Mouse (Mus musculus) midbrain, embryonic 10.5 days (tissue): ENCODE results near the gene Ccdc163. TPM values are rescaled to one million over a fixed set of nuclear protein-coding genes. Genes with fewer than 3 reads are reported as not detected.

Source experiments
- DNase-seq: peaks from one replicate; pipeline ENCODE4 v3.0.0-alpha.2; 2017; ENCODE audit warnings: low spot score
- H3K27ac ChIP-seq: fragments of 300-500 bp; sonication (generic); replicated peaks from 2 replicates; pipeline ENCODE4 v1.5.1; 2016; ENCODE audit warnings: mild to moderate bottlenecking
- H3K27me3 ChIP-seq: fragments of 300-500 bp; sonication (generic); 2 replicates; pipeline ENCODE4 v1.6.1; 2016; ENCODE audit warnings: low read depth, mild to moderate bottlenecking; ENCODE audit not compliant: poor library complexity, severe bottlenecking
- H3K36me3 ChIP-seq: fragments of 300-500 bp; sonication (generic); 2 replicates; pipeline ENCODE4 v1.6.1; 2016; ENCODE audit warnings: mild to moderate bottlenecking, moderate library complexity
- H3K4me1 ChIP-seq: fragments of 300-500 bp; sonication (generic); 2 replicates; pipeline ENCODE4 v1.6.1; 2016
- H3K4me3 ChIP-seq: fragments of 300-500 bp; sonication (generic); 2 replicates; pipeline ENCODE4 v1.5.1; 2016; ENCODE audit warnings: mild to moderate bottlenecking, moderate library complexity
- H3K9me3 ChIP-seq: fragments of 300-500 bp; sonication (generic); replicated peaks from 2 replicates; pipeline ENCODE4 v1.6.1; 2016; ENCODE audit warnings: mild to moderate bottlenecking
- WGBS: fragments of 180-500 bp; shearing (Covaris S2); methylation state at CpG from one replicate; pipeline ENCODE4 v1.1.7; 2016; 5-methylcytosine and 5-hydroxymethylcytosine counted together
- polyA plus RNA-seq: library from polyadenylated mRNA; unstranded; fragments of >200 nt; fragmentation: Nextera tagmentation; extraction: Ambion mirVana; gene quantifications from 2 replicates; pipeline ENCODE4 v1.2.1, GENCODE M21; 2016

Ccdc163 gene
- polyA plus RNA-seq, 1 experiment from 2014 or later: 34.8 TPM

DNA sequence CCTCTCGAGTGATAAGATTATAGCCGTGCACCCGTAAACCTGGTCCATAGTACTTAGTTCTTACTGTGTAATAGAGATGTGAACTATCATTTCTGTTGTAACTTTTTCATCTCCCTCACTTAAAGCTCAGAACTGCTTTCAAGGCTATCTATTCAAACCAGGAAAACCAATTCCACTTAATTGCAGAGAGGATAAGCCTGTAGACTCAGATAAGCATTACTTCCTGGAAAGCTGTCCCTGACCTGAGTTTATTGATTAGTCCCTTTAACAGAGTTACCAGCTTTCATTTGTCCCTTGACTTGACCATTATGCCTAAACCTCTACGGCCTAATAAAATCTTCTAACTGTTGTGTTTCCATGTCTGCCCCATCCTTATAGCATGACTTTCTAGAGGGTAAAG, 24.4 kb upstream of the Ccdc163 start:
- no peak for DNase-seq

GRCm38 (mm10) chr4:116684665-116685064, 23.6 kb upstream of the Ccdc163 start:
- no peak for DNase-seq
- Histone ChIP-seq H3K4me1 (peaks cover 22% of the 10 kb centered on the region), H3K4me3 (peak overlapping the region; percentile 77), H3K27ac (peak overlapping the region; percentile 94), H3K27me3 (no peaks in the 10 kb centered on the region), H3K36me3 (peaks cover 27% of the 10 kb centered on the region), H3K9me3 (no peaks in the 10 kb centered on the region)
- 85% methylated on average over 2 of the region's 2 CpGs for WGBS

More for the DNA sequence above, 24.4 kb upstream of the Ccdc163 start:
- 93% methylated on average over 4 of the region's 4 CpGs for WGBS
- no peaks in the 10 kb centered on the region for H3K27me3 ChIP-seq
- H3K36me3 ChIP-seq: peaks cover 20% of the 10 kb centered on the region
- peaks cover 22% of the 10 kb centered on the region for H3K4me1 ChIP-seq
- no peak overlapping the region for H3K4me3 ChIP-seq
- no peak overlapping the region for H3K27ac ChIP-seq
- H3K9me3 ChIP-seq: no peaks in the 10 kb centered on the region

DNA sequence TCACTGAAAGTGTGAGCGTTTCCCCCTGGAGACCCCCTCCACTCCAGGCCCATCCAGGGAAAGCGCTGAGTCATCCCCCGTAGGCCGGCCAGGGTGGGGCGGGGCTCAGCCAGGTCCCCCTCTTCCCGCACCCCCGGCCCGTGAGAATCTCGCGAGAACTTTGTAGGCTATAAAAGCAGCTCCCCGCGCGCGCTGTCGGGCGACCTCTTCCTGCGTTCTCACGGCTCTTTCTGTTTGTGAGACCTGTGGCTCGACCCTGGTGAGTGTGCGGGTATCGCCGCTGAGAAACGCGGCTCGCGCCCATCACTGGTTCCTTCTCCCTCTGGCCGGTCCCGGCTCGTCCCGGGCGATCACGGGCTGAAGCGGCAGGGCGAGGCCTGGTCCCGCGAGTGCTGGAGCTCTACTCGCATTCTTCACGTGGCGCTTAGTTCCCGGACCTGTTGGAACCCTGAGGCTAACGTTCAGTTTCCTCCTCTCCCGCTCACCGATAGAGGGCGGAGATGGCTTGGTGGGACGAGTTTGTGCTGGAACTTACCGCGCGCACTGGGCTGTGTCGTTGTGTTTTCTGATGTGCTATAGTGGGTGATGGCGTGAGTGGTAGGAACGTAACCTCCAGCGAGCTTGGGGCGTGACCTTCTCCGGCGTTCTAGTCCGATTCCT, 22.8 kb upstream of the Ccdc163 start, which contains the start of gene Prdx1:
TSS of gene Prdx1 (plus strand) at position 143 of the 660 bp plus-strand sequence.
- no peaks in the 10 kb centered on the region for H3K27me3 ChIP-seq
- no peaks in the 10 kb centered on the region for H3K9me3 ChIP-seq

GRCm38 (mm10) chr4:116687041-116687440, 21.3 kb upstream of the Ccdc163 start:
- Histone ChIP-seq H3K9me3 (no peaks in the 10 kb centered on the region), H3K36me3 (peaks cover 51% of the 10 kb centered on the region), H3K4me1 (peaks cover 22% of the 10 kb centered on the region), H3K4me3 (peak overlapping the region; percentile 77), H3K27ac (no peak overlapping the region), H3K27me3 (no peaks in the 10 kb centered on the region)
- DNase-seq: no peak
- WGBS: 42% methylated on average over 1 of the region's 1 CpGs

More for the DNA sequence above, 22.8 kb upstream of the Ccdc163 start, which contains the start of gene Prdx1:
- peaks cover 36% of the 10 kb centered on the region for H3K36me3 ChIP-seq
- peaks cover 22% of the 10 kb centered on the region for H3K4me1 ChIP-seq
- peak within 1 kb of the TSS; percentile 77 for H3K4me3 ChIP-seq
- peak; percentile 97 for DNase-seq
- under 1% methylated on average over 56 of the region's 56 CpGs for WGBS
- H3K27ac ChIP-seq: peak within 1 kb of the TSS; percentile 94

DNA sequence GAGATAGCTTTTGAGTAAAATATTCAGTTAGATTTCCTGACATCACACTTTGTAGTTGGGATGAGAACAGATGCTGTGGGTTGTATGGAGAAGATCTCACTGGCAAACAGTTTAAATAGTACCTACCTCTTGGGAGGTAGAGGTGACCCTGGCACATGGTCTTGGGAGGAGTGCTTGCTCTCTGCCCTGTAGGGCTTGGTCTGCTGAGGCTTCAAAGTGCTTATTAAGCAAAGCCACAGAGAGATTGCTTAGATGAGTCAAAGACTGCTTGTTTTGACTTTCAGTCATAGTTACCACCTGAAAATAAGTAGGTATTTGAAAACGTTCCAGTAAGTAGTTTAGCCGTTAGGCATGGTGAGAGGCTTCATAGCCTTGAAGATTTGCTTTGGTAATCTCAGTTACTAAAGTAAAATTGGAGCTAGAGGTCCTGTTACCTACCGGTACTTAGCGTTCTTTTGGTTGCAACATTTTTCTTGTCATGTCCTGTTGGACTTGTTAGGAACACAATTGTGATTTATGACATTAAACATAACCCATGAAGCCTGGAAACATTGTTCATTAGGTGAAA, 18.9 kb upstream of the Ccdc163 start:
- H3K9me3 ChIP-seq: no peaks in the 10 kb centered on the region
- no peak for DNase-seq
- no peaks in the 10 kb centered on the region for H3K27me3 ChIP-seq
- H3K4me3 ChIP-seq: no peak overlapping the region
- H3K4me1 ChIP-seq: peaks cover 22% of the 10 kb centered on the region
- H3K36me3 ChIP-seq: peaks cover 74% of the 10 kb centered on the region
- 95% methylated on average over 4 of the region's 4 CpGs for WGBS
- no peak overlapping the region for H3K27ac ChIP-seq

DNA sequence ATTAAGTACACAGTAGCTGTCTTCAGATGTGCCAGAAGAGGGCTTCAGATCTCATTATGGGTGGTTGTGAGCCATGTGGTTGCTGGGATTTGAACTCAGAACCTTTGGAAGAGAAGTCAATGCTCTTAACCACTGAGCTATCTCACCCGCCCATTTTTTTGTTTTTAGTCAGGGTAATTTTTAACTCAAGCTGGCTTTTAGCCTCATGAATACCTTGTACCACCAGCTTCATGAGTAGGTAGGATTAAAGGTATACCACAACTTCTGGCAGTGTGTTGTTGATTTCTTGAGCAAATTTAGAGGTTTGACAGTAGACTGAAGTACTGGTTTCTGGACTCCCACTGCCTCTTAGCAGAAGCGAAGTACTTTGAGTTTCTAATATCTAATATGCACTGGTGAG, 16.2 kb upstream of the Ccdc163 start:
- peaks cover 99% of the 10 kb centered on the region for H3K36me3 ChIP-seq
- no peaks in the 10 kb centered on the region for H3K27me3 ChIP-seq
- H3K4me1 ChIP-seq: peaks cover 3% of the 10 kb centered on the region
- no peaks in the 10 kb centered on the region for H3K9me3 ChIP-seq
- H3K4me3 ChIP-seq: no peak overlapping the region
- 95% methylated on average over 2 of the region's 2 CpGs for WGBS
- no peak overlapping the region for H3K27ac ChIP-seq
- no peak for DNase-seq

- Histone ChIP-seq H3K36me3 (peaks cover 99% of the 10 kb centered on the region), H3K27ac (no peak overlapping the region), H3K4me3 (no peak overlapping the region), H3K4me1 (no peaks in the 10 kb centered on the region), H3K9me3 (no peaks in the 10 kb centered on the region), H3K27me3 (no peaks in the 10 kb centered on the region)
- WGBS: 83% methylated on average over 2 of the region's 2 CpGs
- DNase-seq: no peak
Measured at GRCm38 (mm10) chr4:116693785-116694184, 14.5 kb upstream of the Ccdc163 start.

DNA sequence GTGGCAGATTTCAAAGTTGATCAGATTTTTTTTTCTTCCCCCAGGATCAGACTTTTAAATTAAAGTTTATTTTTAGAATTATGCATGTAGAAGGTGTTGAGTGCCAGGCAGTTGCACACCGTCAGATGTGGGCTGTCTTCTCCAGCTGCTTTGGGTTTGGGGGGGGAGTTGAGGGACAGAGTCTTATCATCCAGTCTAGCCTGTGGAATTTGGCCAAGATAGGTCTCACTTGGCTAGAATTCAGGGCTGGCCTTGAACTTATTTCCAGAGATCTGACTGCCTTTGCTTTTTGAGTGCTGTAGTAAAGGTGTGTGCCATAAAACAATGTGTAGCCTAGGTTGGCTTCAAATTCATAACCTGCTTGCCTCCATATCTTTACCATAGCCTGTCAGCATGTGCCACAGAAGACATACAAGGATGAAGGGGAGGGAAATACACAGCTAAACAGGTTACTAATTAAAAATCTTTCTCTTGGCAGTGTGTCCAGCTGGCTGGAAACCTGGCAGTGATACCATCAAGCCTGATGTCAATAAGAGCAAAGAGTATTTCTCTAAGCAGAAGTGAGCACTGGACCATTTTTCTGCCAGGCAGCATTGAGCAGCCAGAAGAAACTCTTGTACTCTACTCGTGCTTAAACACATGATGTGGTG, 9.5 kb upstream of the Ccdc163 start:
- H3K4me3 ChIP-seq: no peak overlapping the region
- no peaks in the 10 kb centered on the region for H3K27me3 ChIP-seq
- H3K4me1 ChIP-seq: no peaks in the 10 kb centered on the region
- 93% methylated on average over 2 of the region's 2 CpGs for WGBS
- H3K27ac ChIP-seq: no peak overlapping the region
- DNase-seq: no peak
- H3K36me3 ChIP-seq: peaks cover 92% of the 10 kb centered on the region
- H3K9me3 ChIP-seq: no peaks in the 10 kb centered on the region

GRCm38 (mm10) chr4:116700964-116701363, 7.3 kb upstream of the Ccdc163 start:
- Histone ChIP-seq H3K36me3 (peaks cover 89% of the 10 kb centered on the region), H3K4me3 (no peak overlapping the region), H3K27ac (no peak overlapping the region), H3K4me1 (no peaks in the 10 kb centered on the region), H3K9me3 (no peaks in the 10 kb centered on the region), H3K27me3 (no peaks in the 10 kb centered on the region)
- no peak for DNase-seq
- 85% methylated on average over 1 of the region's 1 CpGs for WGBS

GRCm38 (mm10) chr4:116703804-116704203, 4.5 kb upstream of the Ccdc163 start:
- Histone ChIP-seq H3K4me1 (peaks cover 8% of the 10 kb centered on the region), H3K9me3 (no peaks in the 10 kb centered on the region), H3K27me3 (no peaks in the 10 kb centered on the region), H3K4me3 (no peak overlapping the region), H3K36me3 (peaks cover 62% of the 10 kb centered on the region), H3K27ac (no peak overlapping the region)
- WGBS: 48% methylated on average over 6 of the region's 6 CpGs
- peak; percentile 78 for DNase-seq

GRCm38 (mm10) chr4:116707666-116708065, 643 bp upstream of the Ccdc163 start:
- Histone ChIP-seq H3K4me1 (peaks cover 24% of the 10 kb centered on the region), H3K4me3 (peak overlapping the region; percentile 63), H3K27me3 (no peaks in the 10 kb centered on the region), H3K27ac (peak overlapping the region; percentile 84), H3K36me3 (peaks cover 35% of the 10 kb centered on the region), H3K9me3 (no peaks in the 10 kb centered on the region)
- no peak for DNase-seq
- 23% methylated on average over 9 of the region's 9 CpGs for WGBS

DNA sequence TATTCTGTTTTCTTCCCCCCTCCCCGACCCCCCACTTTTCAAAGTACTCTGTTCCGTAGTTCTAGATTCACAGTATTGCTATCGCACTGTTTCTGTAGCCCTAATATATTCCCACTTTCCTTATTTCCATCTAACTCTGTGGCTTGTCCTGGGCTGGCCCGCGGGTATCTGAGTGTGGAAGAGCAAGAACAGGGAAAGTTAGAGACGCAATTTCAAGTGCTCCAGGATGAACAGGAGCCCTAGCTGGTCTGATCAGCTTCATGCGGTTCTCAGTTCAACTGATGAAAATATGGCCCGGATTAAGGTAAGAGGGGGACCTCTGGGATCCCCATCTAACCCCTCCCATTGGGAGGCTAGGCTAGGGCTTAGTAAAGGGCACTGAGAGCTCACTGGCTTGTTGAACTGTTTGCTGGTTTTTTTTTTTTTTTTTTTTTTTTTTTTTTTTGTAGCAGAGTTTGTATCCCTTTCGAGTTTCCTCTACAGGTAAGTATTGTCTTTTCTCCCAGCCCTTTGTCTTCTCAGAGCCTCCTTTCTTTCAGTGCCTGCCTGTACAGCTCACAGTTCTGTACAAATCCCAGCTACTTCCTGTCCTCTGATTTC, 582 bp downstream of the Ccdc163 start:
- Histone ChIP-seq H3K4me1 (peaks cover 24% of the 10 kb centered on the region), H3K9me3 (no peaks in the 10 kb centered on the region), H3K27ac (peak overlapping the region; percentile 84), H3K36me3 (peaks cover 27% of the 10 kb centered on the region), H3K27me3 (no peaks in the 10 kb centered on the region), H3K4me3 (peak overlapping the region; percentile 63)
- 9% methylated on average over 9 of the region's 9 CpGs for WGBS
- DNase-seq: no peak

GRCm38 (mm10) chr4:116710154-116710553, 1.8 kb downstream of the Ccdc163 start:
- 96% methylated on average over 2 of the region's 2 CpGs for WGBS
- Histone ChIP-seq H3K4me3 (no peak overlapping the region), H3K36me3 (peaks cover 27% of the 10 kb centered on the region), H3K4me1 (peaks cover 24% of the 10 kb centered on the region), H3K27me3 (no peaks in the 10 kb centered on the region), H3K27ac (no peak overlapping the region), H3K9me3 (no peaks in the 10 kb centered on the region)
- DNase-seq: no peak
